Mouse (Mus musculus) ES-Bruce4 (cell line): ENCODE measurements at regions not wholly inside any gene's neighbourhood (a gene's known extent, or its start where the extent isn't known, plus 50 kb on each side); places are given as distances from the start of the nearest gene placed in this dataset.

Source experiments
- CTCF ChIP-seq: IDR thresholded peaks from one replicate; pipeline ENCODE4 v1.8.1; 2011; ENCODE audit warnings: low read depth, low read length
- POLR2A ChIP-seq: IDR thresholded peaks from one replicate; pipeline ENCODE4 v1.8.1; 2011; ENCODE audit warnings: low read length; ENCODE audit not compliant: insufficient read depth

DNA sequence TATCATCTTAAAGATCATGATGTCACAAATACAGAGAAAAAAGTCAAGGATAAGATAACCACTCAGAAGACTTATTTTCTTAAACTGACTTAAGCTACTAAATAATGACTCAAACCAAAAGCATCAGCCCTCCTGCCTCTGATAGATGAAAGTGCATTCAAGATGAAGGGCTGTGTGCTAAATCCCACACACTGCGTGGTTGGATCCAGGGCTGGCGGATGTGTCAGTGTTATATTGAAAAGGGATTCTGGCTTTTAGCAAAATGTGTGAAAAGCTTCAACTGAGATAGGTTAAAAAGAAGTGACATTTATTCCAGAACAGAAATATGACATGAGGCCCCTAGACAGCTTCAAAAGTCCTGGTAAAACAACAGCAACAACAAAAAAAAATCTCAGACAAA, 245.7 kb upstream of the Sphkap start:
- no peak for TF ChIP-seq POLR2A
- no peak for TF ChIP-seq CTCF
